ENCODE assay signal across 8 mouse cellular contexts in the genomic region with DNA sequence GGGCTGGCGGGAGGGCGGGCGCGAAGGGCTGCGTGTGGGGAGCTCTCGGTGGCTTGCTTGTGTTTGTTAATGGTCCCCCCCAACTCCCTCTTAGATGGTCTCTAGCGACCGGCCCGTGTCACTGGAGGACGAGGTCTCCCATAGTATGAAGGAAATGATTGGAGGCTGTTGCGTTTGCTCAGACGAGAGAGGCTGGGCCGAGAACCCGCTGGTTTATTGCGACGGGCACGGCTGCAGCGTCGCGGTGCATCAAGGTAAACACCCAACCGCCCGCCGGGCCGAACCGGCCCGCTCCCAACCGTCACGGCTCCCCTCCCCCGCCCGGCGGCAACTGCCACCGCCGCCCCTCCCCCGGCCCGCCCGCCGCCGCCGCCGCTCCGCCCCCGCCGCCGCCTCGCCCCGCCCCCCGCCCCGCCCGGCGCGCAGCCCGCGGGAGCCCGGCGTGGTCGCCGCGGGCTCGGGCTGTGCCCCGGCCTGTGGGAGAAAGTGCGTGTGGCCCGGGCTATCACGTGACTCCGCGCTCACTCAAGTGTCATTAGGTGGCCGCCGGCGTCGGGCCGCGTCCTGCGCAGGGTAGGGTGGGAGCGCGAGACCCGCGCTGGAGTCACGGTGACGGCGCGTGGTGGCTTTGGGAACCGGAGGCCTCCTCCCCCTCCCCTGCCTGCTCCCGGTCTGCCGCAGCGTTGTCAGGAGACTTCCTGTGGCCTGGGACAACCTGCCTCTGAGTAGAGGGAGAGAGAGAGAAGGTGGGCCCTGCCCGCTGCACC. TPM values are rescaled to one million over a fixed set of nuclear protein-coding genes. Genes with fewer than 3 reads are reported as not detected.
DNase-seq lines count a peak whose midpoint lies in the region; ATAC-seq lines count a peak whose summit lies in the region.

No protein-coding gene starts in this region.

- peak; percentile 66 for DNase-seq in MN1 (ENCODE audit: low spot score)
- peak; percentile 83 for DNase-seq in cerebellum, adult 9-10 months
- peak; percentile 83 for DNase-seq in hindbrain, embryonic 11.5 days (ENCODE audit: low spot score)
- peak; percentile 59 to 69 for DNase-seq in layer of hippocampus, postnatal 25 days (ENCODE audit: extremely low spot score in 1 of 2, low spot score in 1 of 2)
- peak; percentile 79 for DNase-seq in lung, postnatal 14 days
- DNase-seq in retina, postnatal 1 day = peak; percentile 91
- peak; percentile 89 for DNase-seq in thymus, postnatal 4 days

- H3K9me3 ChIP-seq in hindbrain, embryonic 11.5 days (ENCODE audit: control insufficient read depth, low read length) = no peaks in the 10 kb centered on the region

- peak; percentile 43 for ATAC-seq in frontal cortex, adult (ENCODE audit: low TSS enrichment)
- peak; percentile 71 for ATAC-seq in hindbrain, embryonic 11.5 days (ENCODE audit: low FRiP score)

- H3K4me3 ChIP-seq in hindbrain, embryonic 11.5 days (ENCODE audit: low read depth, low read length) = peak overlapping the region; percentile 79

- H3K27ac ChIP-seq in hindbrain, embryonic 11.5 days (ENCODE audit: low read depth, low read length) = peak overlapping the region; percentile 100

- peak overlapping the region; percentile 91 for H3K4me2 ChIP-seq in hindbrain, embryonic 11.5 days (replicated peaks; ENCODE audit: low read depth, low read length)

- no peaks in the 10 kb centered on the region for H3K4me1 ChIP-seq in hindbrain, embryonic 11.5 days (replicated peaks; ENCODE audit: control insufficient read depth, insufficient read depth, low read length)

- H3K36me3 ChIP-seq in hindbrain, embryonic 11.5 days (ENCODE audit: control insufficient read depth, insufficient read depth, low read length) = no peaks in the 10 kb centered on the region

- under 1% methylated on average over 55 of the region's 85 CpGs for WGBS in hindbrain, embryonic 11.5 days

- no peaks in the 10 kb centered on the region for H3K27me3 ChIP-seq in hindbrain, embryonic 11.5 days (ENCODE audit: control insufficient read depth, insufficient read depth, low read length)

- H3K9ac ChIP-seq in hindbrain, embryonic 11.5 days (ENCODE audit: low read depth, low read length) = peak overlapping the region; percentile 98

RNA-seq across cellular contexts. Expression of gene Mllt10, which starts 10.1 kb away (rescaled TPM):
- 48.0 and 62.2 TPM in 2 replicates for polyA plus RNA-seq in hindbrain, embryonic 11.5 days (2014; fragmentation: Nextera tagmentation; extraction: Ambion mirVana)
- 10 to 100 TPM; 53.0 to 58.9 TPM for total RNA-seq in layer of hippocampus, postnatal 25 days (2021)

RNA-seq across cellular contexts. Expression of gene Skida1, which starts 16.3 kb away (rescaled TPM):
- 19.6 and 20.1 TPM in 2 replicates for polyA plus RNA-seq in hindbrain, embryonic 11.5 days (2014; fragmentation: Nextera tagmentation; extraction: Ambion mirVana)
- total RNA-seq in layer of hippocampus, postnatal 25 days (2021) = 10 to 100 TPM; 14.6 to 17.0 TPM

RNA-seq across cellular contexts. Expression of gene A930004D18Rik, which starts 27.6 kb away (rescaled TPM):
- 8.5 and 10.7 TPM in 2 replicates for polyA plus RNA-seq in hindbrain, embryonic 11.5 days (2014; fragmentation: Nextera tagmentation; extraction: Ambion mirVana)
- 1 to 10 TPM; 2.7 to 3.3 TPM for total RNA-seq in layer of hippocampus, postnatal 25 days (2021)

Comparison
In these comparisons a context has a peak if more than half of its experiments do, and no peak if none do; other contexts are left out.
1. Peak in every context shown above with its lines: DNase-seq, ATAC-seq, H3K4me3 ChIP-seq and H3K27ac ChIP-seq.